Mouse (Mus musculus) 416B (cell line): ENCODE results near the gene Apol9a.

Experiments
- DNase-seq: peaks from one replicate; pipeline ENCODE4 v3.0.0; 2011; ENCODE audit warnings: low read depth

Apol9a gene

DNA sequence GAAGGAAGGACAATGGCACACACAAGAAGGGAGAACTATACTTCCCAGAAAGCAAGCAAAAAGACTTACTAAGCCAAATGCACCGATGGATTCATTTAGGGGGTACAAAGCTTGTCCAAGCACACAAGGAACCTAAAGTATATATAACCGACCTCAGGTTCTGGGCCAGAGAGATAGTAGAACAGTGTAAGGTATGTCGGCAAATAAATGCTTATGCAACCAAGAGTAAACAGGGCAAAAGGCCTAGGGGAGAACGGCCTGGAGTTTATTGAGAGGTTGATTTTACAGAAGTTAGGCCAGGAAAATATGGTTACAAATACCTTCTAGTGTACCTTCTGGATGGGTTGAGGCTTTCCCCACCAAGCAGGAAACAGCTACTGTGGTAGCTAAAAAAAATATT lies 33.5 kb downstream of the Apol9a start:
- DNase-seq: no peak

DNA sequence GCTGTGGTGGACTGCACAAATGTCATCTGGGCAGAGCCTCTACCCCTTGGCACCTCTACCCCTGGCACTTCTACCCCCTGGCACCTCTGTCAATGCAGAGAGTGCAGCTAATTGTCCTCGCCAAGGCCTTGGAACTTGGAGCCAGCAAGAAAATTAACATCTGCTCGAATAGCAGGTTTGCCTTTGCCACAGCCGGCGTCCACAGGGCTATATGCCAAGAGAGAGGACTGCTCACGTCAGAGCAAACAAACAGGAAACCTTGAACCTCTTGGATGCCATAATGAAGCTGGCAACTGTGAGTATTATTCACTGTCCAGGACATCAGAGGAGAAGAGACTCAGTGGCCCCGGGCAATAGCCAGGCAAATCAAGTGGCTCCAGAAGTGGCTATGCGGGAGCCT lies 34.0 kb downstream of the Apol9a start:
- no peak for DNase-seq

DNA sequence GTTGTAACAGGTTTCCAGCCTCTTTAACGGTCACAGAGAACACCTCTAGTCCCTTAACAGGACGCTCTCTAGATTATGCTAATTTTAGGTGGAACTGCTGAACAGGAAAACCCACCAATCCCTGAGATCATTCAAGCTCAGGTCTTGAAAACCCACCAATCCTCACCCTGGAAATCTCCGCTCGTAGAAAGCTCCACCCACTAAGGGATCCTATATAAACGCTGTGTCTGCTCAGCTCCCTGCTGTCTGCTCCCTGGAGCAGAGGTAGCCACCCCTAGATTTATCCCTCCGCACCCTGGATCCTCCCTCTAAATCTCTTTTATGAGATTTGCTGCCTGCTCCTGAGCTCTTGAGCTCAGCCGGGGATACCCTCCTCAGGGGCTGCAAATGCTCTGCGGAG lies 40.3 kb downstream of the Apol9a start:
- no peak for DNase-seq

DNA sequence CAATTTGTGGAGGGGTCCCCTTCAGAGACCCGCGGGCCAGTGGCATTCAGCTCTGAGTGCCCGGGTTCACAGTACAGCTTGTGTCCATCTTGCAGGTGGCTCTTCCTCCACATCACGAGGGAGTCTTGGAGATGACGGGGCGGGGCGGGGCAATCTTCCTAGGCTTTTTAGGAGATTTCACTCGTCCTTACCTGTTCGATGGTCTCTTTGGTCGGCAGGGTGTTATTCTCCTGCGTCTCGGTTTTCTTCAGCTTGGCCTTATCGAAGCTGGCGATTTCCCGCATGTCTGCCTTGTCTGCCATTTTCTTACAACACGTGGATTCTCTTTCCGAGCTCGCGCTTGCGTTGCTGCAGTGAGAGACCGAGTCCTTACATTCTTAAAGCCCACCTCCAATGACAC lies 41.0 kb downstream of the Apol9a start:
- no peak for DNase-seq

DNA sequence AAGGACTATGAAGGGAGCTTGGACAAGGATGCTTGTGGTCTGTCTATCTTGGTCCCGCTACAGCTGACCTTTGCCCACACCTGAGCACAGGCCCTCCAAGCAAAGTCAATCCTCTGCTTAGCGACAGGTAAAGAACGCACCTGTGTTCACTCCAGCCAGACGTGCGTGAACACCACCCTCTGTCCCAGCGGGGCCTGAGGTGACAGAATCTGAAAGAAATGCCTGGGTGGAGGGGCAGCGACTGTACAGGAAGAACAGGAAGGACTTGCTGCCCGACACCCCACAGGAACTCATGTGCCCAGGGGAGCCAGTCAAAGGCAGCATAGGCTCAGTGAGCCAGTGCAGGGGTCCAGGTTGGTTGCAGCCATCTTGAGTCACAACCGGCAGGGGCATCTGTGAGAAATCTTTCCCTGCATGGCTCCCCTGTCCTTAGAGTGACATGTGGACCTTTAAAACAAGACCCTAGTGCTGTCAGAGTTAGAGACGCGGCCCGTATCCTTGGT lies 42.1 kb downstream of the Apol9a start:
- no peak for DNase-seq

DNA sequence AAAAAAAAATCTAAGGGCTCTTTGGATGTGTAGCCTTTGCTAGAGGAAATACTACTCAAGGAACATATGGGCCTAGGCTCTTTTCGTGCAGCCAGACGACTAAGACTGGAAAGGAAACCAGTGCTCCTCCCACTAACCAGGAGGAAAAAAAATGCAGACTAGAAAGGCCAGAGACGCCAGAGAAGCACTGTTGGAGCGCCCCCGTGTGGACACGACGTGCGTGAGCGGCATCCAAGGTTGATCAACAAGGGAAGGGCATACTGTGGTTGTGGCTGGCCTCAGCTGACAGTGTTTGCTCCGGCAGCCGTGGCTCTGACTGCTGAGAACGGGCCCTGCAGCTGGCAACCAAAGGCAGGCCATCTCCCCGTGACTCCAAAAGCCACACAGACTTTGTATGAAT lies 42.8 kb downstream of the Apol9a start:
- peak; percentile 88 for DNase-seq

DNA sequence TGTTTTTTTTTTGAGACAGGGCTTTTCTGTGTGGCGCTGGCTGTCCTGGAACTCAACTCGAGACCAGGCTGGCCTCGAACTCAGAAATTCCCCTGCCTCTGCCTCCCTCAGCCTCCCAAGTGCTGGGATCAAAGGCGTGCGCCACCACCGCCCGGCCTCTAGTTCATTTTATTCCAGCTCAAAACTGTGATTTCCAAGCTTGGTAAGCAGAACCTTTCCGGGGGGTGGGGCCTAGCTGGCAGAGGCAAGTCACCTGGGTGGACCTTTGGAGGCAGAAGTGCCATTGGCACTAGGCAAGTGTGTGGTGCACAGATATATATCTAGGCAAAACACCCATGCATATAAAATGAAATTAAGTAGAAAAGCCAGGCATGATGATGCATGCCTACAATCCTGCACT lies 43.4 kb downstream of the Apol9a start:
- no peak for DNase-seq

DNA sequence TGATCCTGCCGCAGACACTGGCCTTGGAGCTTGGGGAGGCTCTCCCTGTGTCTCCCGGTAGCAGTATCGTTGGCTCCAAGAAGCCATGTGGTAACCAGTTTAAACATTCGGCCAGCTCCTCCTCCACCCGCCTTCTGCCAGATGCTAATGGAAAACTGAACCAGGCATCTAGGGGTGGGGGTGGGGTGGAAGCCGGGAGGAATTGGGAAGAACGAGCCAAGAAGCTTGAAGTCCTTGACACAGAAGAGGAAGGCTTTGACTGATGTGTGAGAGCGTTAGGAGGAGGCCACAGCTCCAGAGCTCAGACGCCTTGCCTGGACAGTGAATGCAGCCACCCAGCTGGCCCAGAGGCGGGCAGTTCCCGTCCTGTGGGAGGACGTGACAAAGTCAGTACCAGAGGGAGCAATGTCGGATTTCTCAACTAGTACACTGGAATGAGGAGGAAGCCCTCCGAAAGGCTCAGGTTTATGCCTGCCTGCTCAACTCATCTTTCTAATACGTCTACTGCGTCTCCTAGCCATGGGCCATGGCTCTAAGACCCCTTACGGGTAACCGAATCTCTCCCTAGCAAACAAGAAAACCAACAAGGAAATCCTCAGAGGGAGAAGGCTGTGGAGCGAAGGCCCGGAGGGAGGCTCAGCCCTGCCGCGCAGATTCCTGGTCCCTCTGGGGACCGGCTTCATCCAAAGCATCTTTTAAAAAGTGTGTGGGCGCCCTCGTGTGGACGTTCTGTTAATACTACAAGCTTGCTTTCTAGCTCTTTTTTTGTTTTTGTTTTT lies 44.0 kb downstream of the Apol9a start:
- DNase-seq: peak; percentile 60

DNA sequence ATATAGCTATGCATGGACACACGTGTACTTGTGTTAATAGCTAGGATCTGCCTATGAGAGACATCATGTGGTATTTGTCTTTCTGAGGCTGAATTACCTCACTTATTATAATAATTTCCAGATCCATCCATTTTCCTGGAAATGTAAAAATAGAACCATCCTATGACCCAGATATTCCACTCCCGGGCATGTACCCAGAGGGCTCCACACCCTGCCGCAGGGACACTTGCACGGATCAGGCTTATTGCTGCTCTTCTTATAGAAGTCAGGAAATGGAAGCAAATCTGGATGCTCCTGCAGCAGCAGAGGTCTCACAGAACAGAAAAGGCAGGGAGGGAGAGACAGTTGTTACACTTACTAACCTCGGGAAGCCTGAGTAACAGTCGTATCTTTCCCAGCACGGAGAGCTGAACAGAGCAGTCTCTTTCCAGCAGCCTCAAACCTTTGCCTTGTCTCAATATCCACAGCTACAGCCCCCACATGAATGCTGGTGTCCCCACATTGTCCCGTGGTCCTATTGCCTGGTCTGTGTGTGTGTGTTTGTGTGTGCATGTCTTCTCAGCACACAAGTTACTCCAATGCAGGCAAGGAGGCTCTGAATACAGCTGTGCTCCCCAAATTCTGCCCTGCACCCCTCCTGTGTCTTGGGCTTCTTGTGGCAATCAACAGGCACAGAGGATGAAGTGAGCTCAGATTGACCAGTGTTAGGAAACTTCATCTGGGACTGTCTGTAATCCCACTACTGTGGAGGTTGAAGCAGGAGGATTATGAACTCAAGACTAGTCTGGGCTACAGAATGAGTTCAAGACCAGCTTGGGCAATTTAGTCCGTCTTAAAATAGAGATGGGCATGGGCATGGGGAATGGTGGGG lies 45.0 kb downstream of the Apol9a start:
- DNase-seq: no peak

DNA sequence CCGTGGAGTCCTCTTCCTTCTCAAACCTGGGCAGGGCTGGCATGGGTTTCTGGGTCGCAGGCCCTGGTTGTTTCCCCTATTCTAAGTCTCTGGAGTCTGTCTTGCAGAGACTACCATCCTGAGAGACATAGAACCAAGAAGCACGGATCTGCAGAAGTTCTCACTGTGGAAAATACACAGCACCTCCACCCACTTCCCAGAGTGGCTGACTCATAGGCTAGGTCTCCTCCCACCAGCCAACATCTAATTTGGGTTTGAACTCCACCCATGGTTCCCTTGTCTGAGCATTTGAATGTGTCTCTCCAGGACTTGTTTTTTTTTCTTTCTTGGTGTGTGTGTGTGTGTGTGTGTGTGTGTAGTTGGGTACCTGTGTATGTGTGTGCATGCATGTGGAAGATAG lies 46.9 kb downstream of the Apol9a start:
- DNase-seq: peak; percentile 4

DNA sequence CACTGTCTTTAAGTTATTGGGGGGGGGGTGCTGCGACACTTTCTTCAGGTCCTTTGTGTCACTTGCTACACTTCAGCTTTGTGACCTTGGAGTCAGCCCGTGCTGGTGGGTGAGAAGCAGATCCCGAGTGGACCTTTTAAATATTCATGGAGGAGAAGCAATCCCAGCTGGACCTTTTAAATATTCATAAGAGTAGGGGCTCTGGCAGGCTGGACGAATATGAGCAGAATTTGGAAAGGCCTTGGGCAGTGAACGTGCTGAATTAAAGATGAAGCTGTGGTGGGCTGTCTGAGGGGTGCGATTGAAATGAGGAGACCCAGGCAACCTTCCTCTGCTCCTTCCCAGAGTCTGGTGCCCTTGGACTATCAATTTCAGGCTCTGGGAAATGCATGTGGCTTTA lies 47.4 kb downstream of the Apol9a start:
- no peak for DNase-seq

DNA sequence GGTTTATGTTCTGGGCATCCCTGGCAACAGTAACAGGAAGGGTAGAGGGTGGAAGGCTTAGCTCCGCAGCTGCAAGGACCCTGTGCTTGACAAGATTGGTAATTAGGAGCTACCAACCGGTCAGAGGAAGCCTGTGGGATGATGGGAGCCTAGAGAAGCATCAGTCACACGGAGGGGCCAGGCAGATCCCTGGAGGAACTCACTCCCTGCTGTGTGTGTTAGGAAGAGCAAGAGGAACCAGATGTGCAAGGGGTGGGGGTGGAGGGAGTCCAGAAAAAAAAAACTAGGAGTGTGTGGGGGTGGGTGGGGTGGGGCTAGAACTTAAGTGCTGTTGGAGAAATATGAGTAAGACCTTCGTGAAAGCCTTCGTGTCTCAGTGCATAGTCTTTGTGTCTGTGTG lies 48.0 kb downstream of the Apol9a start:
- no peak for DNase-seq

DNA sequence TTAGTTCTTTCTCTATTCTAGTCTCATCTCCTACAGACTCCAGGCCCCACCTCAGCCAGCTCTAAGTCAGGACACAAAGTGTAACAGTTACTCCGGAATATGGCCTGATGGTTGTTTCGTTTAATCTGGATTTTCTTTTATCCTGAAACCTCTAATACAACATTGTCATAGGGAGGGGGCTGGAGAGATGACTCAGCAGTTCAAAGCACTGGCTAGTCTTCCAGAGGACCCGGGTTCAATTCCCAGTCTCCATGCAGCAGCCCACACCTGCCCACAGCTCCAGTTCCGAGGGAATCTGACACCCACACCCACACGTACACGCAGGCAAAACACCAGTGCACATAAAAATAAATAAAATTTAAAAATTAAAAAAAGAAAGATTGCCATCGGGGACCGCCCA lies 51.0 kb downstream of the Apol9a start:
- no peak for DNase-seq

DNA sequence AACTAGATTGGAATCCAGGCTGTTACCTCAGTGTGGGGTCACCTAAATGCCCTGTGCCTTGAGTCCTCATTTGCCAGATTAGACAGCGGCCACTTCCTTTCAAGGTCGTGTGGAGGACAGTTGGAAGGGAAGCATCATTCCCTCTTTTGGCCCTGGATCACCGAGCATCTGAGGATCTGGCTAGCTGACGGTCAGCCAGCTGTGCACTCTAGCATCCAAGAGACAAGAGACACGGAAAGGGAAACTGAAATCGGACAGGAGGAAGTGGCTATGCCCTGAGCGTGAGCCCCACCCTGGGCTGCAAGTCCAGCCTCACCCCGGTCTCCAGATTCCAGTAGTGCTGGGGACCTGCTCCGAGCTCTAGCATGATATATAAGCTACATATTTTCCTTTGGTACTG lies 51.4 kb downstream of the Apol9a start:
- DNase-seq: no peak

DNA sequence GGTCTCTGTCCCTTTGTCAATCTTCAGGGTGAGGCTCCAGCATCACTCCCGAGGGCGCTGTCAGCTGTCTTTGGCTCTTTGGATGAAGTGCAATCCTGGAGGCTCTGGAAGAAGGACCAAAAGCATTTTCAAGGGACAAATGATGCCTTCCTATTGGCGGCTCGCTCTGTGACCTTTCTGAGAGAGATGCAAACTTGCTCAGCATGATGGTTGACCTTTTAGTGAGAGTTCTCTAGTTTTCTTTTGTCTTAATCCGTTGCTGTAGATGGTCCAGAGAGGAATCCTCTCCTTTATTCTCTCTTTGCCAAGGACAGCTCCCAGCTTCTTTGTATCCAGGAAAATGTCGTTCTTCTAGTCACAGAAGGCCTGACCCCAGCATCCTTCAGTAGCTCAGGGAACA lies 51.9 kb downstream of the Apol9a start:
- DNase-seq: no peak

DNA sequence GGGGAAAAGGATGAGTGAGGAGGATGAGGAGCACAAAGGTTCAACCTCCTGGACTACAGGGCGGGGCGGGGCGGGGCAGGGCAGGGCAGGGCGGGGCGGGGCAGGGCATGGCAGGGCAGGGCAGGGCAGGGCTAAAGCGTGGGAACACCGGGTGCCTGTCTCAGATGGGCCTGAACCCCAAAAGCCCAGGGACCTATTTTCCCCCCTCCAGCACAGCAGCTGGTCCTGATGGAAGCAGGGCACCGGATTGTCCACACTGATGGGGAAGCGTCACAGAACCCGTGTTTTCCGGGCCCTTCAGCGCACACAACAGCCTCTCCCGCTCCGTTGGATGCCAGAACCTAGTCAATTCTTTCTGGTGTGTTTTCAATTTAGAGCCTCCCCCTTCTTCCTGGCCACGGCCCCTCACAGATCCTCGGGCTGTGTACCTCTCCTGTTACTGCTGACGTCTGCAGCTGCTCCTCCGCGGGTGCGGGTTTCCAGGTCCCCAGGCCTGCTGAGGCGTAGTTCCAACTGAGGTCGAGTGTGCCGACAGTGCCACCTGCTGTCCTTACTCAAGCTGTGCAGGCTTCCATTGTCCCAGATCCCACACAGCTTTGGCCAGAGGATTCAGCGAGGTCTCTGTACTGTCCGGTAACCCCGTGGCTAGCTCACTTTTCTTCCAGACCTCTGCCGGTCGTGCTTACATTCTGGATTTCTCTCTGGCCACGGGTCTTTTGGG lies 52.5 kb downstream of the Apol9a start:
- peak; percentile 60 for DNase-seq

DNA sequence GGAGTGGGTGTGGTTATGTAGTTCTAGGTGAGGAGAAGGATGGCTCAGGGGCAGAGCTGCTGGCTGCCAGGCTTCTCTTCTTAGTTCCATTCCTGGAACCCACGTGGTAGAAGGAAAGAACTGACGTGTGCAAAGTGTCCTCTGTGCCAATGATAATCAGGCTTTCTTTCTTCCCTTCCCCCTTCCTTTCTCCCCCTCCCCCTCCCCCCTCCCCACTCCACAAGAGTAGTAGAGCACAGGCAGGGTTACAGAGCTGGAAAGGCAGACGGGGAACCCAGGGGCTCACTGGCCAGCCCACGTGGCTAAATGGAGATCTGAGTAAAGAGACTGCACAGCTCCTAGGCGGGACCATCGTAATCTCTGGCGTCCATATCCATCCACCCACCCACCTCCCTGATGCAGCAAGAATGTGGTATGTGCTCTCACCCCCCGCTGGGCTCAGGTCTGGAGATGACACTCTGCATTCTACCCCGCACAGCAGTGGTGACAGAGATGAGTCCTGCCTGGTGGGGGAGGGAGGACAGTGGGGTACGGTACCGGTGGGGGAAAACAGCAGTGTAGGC lies 54.6 kb downstream of the Apol9a start:
- DNase-seq: no peak

DNA sequence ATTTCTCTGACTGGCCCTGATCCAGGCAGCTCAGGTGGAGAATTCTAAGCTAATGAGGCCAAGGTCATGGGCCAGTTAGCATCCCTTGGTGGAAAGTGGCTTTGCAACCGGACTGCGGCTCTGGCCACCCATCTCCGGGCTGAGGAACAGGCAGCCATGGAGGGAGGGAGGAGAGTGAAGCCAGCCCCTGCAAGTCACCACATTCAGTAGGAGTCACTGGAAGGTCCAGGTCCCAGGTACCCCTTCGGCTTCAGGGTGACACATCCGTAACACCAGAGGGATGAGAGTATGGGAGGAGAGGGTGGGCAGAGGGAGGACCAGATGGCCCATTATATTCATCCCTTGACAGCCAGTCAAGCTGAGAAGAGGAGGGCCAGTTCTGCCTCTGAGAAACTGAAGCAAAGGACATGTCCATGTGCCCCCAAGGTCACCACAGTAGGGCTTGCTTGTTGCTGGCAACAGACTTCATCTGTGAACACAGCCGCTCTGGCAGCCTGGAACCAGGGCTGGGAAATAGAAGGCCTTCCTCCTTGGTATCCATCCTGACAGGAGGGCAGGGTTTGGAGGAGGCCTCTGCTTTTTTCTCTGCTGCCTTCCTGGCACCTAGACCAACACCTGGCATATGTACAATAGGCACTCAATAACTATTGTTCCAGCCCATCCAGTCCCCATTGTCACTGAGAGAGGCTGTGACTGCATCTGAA lies 55.9 kb downstream of the Apol9a start:
- DNase-seq: no peak

DNA sequence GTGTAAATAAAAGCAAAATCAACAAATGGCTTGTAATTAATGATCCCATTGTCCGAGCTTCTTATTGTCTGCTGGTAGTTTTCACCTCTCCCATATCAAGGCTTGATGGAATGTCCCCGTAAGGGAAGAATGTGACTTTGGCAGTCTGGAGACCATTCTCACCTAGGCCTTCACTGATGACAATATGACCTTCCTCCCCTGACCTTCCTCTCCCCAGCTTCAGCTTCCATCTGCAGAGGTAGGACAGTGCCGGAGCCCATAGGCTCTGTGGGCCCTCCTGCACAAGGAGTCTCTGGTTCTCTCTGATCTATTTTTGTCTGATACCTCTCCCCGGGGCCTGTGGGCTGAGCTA lies 56.5 kb downstream of the Apol9a start:
- no peak for DNase-seq
